Mouse (Mus musculus): ENCODE measurements around the gene Tomm40. TPM values are rescaled to one million over a fixed set of nuclear protein-coding genes. Genes with fewer than 3 reads are reported as not detected.

The Tomm40 gene
- total and polyA plus RNA-seq, 2 experiments from 2014 or later = 164 to 172 TPM

DNA sequence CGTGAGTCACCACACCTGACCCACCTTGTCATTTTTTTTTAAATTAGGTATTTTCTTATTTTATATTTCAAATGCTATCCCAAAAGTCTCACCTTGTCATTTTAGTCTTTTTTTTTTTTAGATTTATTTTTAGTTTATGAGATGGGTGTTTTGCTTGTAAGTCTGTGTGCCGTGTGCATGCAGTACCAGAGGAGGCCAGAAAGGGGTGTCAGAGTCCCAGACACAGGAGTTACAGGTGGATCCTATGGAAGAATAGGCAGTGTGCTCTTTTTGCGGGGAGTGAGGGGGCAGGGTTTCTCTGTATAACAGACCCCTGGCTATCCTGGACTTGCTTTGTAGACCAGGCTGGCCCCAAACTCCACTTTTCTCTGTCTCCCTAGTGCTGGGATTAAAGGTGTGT lies 23.5 kb upstream of the Tomm40 start:
- DNase-seq (ENCODE audit: low spot score) = no peak
- H3K4me3 ChIP-seq (ENCODE audit: low read depth, low read length) = no peak overlapping the region
- 90% methylated on average over 3 of the region's 3 CpGs for WGBS
- no peaks in the 10 kb centered on the region for H3K9me3 ChIP-seq (replicated peaks; ENCODE audit: control insufficient read depth, low read length)
- H3K27ac ChIP-seq (ENCODE audit: low read depth) = no peak overlapping the region
- H3K9ac ChIP-seq (replicated peaks; ENCODE audit: low read depth, low read length) = no peak overlapping the region
- no peaks in the 10 kb centered on the region for H3K27me3 ChIP-seq (ENCODE audit: control insufficient read depth, insufficient read depth, low read length)
- no peaks in the 10 kb centered on the region for H3K4me1 ChIP-seq (ENCODE audit: control insufficient read depth, insufficient read depth)
- H3K36me3 ChIP-seq (replicated peaks; ENCODE audit: control insufficient read depth, insufficient read depth, low read length) = peaks cover 46% of the 10 kb centered on the region
- no peak for ATAC-seq (ENCODE audit: insufficient read depth, low read depth)
- no peak for TF ChIP-seq EP300 (IDR thresholded peaks at IDR 0.05; ENCODE audit: low read depth)
- peak; percentile 31; the same call in 1 of the 2 replicates for TF ChIP-seq CTCF (IDR thresholded peaks at IDR 0.05; ENCODE audit: low read depth)
- no peak overlapping the region for H3K4me2 ChIP-seq (ENCODE audit: low read depth, low read length)

DNA sequence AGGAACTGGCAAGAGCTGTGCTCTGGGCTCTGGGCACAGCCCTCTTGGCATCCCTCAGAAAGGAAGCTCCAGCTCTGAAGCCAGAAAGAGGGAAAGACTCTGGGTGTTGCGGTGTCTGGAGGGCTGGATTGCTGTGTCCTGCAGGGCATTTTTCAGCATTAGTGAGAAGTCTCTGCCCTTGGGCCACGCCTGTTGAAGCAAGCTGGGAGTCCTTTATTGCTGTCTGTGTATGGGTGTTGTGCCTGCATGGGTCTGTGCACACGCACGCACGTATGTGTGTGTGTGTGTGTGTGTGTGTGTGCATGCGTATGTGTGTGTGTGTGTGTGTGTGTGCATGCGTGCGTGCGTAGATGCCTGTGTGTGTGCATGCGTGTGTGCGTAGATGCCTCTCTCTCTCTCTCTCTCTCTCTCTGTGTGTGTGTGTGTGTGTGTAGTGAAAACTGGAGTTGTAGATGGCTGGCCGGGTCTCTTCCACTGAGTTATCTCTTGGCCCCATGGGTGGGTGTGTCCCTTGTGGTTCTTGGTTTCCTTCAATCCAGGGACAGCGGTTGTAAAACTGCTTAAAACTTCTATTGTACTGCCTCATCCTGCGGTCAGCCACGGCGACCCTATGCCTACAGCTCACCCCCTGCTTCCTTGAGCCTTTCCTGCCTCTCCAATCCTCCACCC lies 21.3 kb upstream of the Tomm40 start:
- H3K27me3 ChIP-seq (ENCODE audit: control insufficient read depth, insufficient read depth, low read length) = no peaks in the 10 kb centered on the region
- H3K36me3 ChIP-seq (replicated peaks; ENCODE audit: control insufficient read depth, insufficient read depth, low read length) = peaks cover 56% of the 10 kb centered on the region
- no peak overlapping the region for H3K4me2 ChIP-seq (ENCODE audit: low read depth, low read length)
- H3K9me3 ChIP-seq (replicated peaks; ENCODE audit: control insufficient read depth, low read length) = no peaks in the 10 kb centered on the region
- 77% methylated on average over 16 of the region's 16 CpGs for WGBS
- no peak overlapping the region for H3K9ac ChIP-seq (replicated peaks; ENCODE audit: low read depth, low read length)
- H3K4me1 ChIP-seq (ENCODE audit: control insufficient read depth, insufficient read depth) = no peaks in the 10 kb centered on the region
- no peak overlapping the region for H3K27ac ChIP-seq (ENCODE audit: low read depth)
- no peak for DNase-seq (ENCODE audit: low spot score)
- TF ChIP-seq CTCF (IDR thresholded peaks at IDR 0.05; ENCODE audit: low read depth) = no peak
- TF ChIP-seq EP300 (IDR thresholded peaks at IDR 0.05; ENCODE audit: low read depth) = no peak
- H3K4me3 ChIP-seq (ENCODE audit: low read depth, low read length) = no peak overlapping the region
- no peak for ATAC-seq (ENCODE audit: insufficient read depth, low read depth)

DNA sequence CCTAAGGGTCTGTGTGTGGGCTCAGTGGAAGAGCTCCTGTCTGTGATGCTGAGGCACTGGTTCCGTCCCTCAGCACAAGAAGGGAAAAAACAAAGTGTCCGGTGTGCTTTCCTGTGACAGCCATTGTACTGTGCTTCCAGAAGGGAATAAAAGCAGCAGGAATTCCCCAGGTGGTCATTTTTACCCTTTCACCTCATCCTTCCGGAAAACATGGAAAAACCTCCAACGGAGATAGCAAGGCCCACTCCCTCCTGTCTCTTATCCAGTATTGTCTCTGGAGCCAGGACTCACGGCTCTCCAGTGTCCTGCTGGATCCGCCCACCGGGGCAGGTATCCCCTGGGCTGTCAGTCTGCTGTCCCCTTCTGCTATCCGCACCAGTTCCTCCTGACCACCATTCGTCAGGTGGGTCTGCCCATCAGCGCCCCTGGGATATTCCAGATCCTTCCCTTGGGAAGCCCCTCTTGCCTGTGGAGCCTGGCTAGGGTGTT lies 19.0 kb upstream of the Tomm40 start:
- Histone ChIP-seq H3K9ac (replicated peaks; ENCODE audit: low read depth, low read length) (no peak overlapping the region), H3K27ac (ENCODE audit: low read depth) (no peak overlapping the region), H3K36me3 (replicated peaks; ENCODE audit: control insufficient read depth, insufficient read depth, low read length) (peaks cover 73% of the 10 kb centered on the region), H3K4me1 (ENCODE audit: control insufficient read depth, insufficient read depth) (no peaks in the 10 kb centered on the region), H3K4me2 (ENCODE audit: low read depth, low read length) (no peak overlapping the region), H3K9me3 (replicated peaks; ENCODE audit: control insufficient read depth, low read length) (no peaks in the 10 kb centered on the region), H3K27me3 (ENCODE audit: control insufficient read depth, insufficient read depth, low read length) (no peaks in the 10 kb centered on the region), H3K4me3 (ENCODE audit: low read depth, low read length) (no peak overlapping the region)
- TF ChIP-seq EP300 (IDR thresholded peaks at IDR 0.05; ENCODE audit: low read depth) (no peak), CTCF (IDR thresholded peaks at IDR 0.05; ENCODE audit: low read depth) (no peak)
- ATAC-seq (ENCODE audit: insufficient read depth, low read depth) = no peak
- DNase-seq (ENCODE audit: low spot score) = no peak
- WGBS = 75% methylated on average over 10 of the region's 10 CpGs

DNA sequence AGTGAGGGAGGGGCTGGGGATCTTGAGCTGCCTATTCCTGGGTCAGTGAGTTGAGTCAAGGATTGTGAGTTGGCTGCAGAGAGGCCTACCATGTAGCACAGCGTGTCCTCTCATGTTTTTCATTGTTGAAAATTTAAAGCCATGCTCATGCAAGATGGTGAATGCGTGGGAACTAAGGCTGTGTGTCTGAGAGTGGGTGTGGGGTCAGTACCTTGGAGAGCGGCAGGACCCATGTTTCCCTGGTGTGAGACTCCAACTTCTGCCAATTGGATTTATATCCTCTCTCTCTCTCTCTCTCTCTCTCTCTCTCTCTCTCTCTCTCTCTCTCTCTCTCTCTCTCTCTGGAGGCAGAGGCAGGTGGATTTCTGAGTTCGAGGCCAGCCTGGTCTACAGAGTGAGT lies 11.3 kb upstream of the Tomm40 start:
- ATAC-seq (ENCODE audit: insufficient read depth, low read depth) (no peak), DNase-seq (ENCODE audit: low spot score) (no peak)
- Histone ChIP-seq H3K9me3 (replicated peaks; ENCODE audit: control insufficient read depth, low read length) (no peaks in the 10 kb centered on the region), H3K4me1 (ENCODE audit: control insufficient read depth, insufficient read depth) (no peaks in the 10 kb centered on the region), H3K27me3 (ENCODE audit: control insufficient read depth, insufficient read depth, low read length) (no peaks in the 10 kb centered on the region), H3K4me3 (ENCODE audit: low read depth, low read length) (no peak overlapping the region), H3K36me3 (replicated peaks; ENCODE audit: control insufficient read depth, insufficient read depth, low read length) (peaks cover 76% of the 10 kb centered on the region), H3K27ac (ENCODE audit: low read depth) (no peak overlapping the region), H3K4me2 (ENCODE audit: low read depth, low read length) (no peak overlapping the region), H3K9ac (replicated peaks; ENCODE audit: low read depth, low read length) (no peak overlapping the region)
- TF ChIP-seq EP300 (IDR thresholded peaks at IDR 0.05; ENCODE audit: low read depth) (no peak), CTCF (IDR thresholded peaks at IDR 0.05; ENCODE audit: low read depth) (no peak)
- WGBS = 92% methylated on average over 4 of the region's 4 CpGs

DNA sequence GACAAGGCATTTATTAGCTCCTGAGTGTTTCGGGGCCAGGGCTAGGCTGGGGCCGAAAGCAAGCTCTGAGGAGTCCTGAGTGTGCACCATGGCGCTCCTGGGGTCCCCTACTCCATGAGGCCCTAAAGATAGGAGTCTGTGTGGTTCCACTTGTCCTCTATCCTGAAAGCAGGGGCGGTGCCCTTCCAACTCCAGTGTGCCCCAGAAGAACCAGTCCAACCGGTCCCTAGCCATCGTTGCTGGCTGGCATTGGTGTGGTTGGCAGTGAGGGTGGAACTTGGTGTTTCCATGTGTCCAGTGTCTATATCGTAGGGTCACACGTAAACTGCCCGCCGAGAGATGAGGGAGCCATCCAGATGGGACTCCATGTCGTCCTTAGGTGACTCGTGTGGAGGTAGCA lies 8.9 kb upstream of the Tomm40 start:
- Histone ChIP-seq H3K36me3 (replicated peaks; ENCODE audit: control insufficient read depth, insufficient read depth, low read length) (peaks cover 59% of the 10 kb centered on the region), H3K4me1 (ENCODE audit: control insufficient read depth, insufficient read depth) (no peaks in the 10 kb centered on the region), H3K9ac (replicated peaks; ENCODE audit: low read depth, low read length) (no peak overlapping the region), H3K4me3 (ENCODE audit: low read depth, low read length) (no peak overlapping the region), H3K4me2 (ENCODE audit: low read depth, low read length) (no peak overlapping the region), H3K9me3 (replicated peaks; ENCODE audit: control insufficient read depth, low read length) (peaks cover 11% of the 10 kb centered on the region; the same call in 1 of the 2 replicates), H3K27me3 (ENCODE audit: control insufficient read depth, insufficient read depth, low read length) (no peaks in the 10 kb centered on the region), H3K27ac (ENCODE audit: low read depth) (no peak overlapping the region)
- DNase-seq (ENCODE audit: low spot score) = no peak
- TF ChIP-seq EP300 (IDR thresholded peaks at IDR 0.05; ENCODE audit: low read depth) (no peak), CTCF (IDR thresholded peaks at IDR 0.05; ENCODE audit: low read depth) (no peak)
- no peak for ATAC-seq (ENCODE audit: insufficient read depth, low read depth)
- 92% methylated on average over 12 of the region's 12 CpGs for WGBS

DNA sequence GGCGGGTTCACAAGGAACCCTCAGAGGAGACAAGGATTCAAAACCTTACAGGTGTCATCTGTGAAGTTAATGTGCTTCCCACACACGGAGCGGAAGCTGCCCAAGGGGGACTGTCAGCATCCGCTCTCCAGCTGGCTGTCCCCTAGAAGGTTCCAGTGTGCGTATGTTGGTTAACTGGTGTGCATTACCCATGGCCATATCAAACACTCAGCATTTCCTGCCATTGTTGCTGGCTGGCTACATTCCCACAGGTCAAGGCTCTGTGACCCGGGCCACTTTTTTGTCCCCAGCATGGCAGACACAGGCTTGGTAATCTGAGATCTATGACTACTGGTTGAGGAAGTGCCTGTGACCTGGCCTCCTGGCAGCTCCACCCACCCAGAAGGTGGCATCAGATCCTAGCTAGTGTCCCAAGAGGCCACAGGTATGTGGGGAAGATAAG lies 7.5 kb upstream of the Tomm40 start:
- H3K4me2 ChIP-seq (ENCODE audit: low read depth, low read length) = no peak overlapping the region
- WGBS = 80% methylated on average over 6 of the region's 6 CpGs
- no peaks in the 10 kb centered on the region for H3K27me3 ChIP-seq (ENCODE audit: control insufficient read depth, insufficient read depth, low read length)
- H3K27ac ChIP-seq (ENCODE audit: low read depth) = peak overlapping the region; percentile 63
- H3K4me3 ChIP-seq (ENCODE audit: low read depth, low read length) = no peak overlapping the region
- H3K9ac ChIP-seq (replicated peaks; ENCODE audit: low read depth, low read length) = no peak overlapping the region
- DNase-seq (ENCODE audit: low spot score) = peak; percentile 63
- TF ChIP-seq EP300 (IDR thresholded peaks at IDR 0.05; ENCODE audit: low read depth) (peak; percentile 89), CTCF (IDR thresholded peaks at IDR 0.05; ENCODE audit: low read depth) (no peak)
- peak; percentile 76 for ATAC-seq (ENCODE audit: insufficient read depth, low read depth)
- peaks cover 11% of the 10 kb centered on the region; the same call in 1 of the 2 replicates for H3K9me3 ChIP-seq (replicated peaks; ENCODE audit: control insufficient read depth, low read length)
- no peaks in the 10 kb centered on the region for H3K4me1 ChIP-seq (ENCODE audit: control insufficient read depth, insufficient read depth)
- peaks cover 48% of the 10 kb centered on the region for H3K36me3 ChIP-seq (replicated peaks; ENCODE audit: control insufficient read depth, insufficient read depth, low read length)
